Mouse (Mus musculus) heart, postnatal 0 days (tissue): ENCODE results near the gene Ttc9c.

Experiments used
- CTCF ChIP-seq: IDR thresholded peaks from 2 replicates; pipeline ENCODE4 v1.5.1; 2016; ENCODE audit warnings: antibody characterized with exemption, control low read depth, low read depth
- EP300 ChIP-seq: IDR thresholded peaks from 2 replicates; pipeline ENCODE4 v1.6.1; 2016; ENCODE audit warnings: antibody characterized with exemption, low read depth

- TF ChIP-seq EP300 (no peak), CTCF (peak; percentile 61)
These were observed 38.6 kb upstream of the Ttc9c start for GRCm38 (mm10) chr19:8857689-8858088.
